Mouse (Mus musculus): ENCODE data around the gene Rasl10b.

- TF ChIP-seq POLR2A (IDR thresholded peaks at IDR 0.05; ENCODE audit: insufficient read depth, low read length) (no peak), CTCF (IDR thresholded peaks at IDR 0.05; ENCODE audit: low read depth, low read length) (no peak), EP300 (IDR thresholded peaks at IDR 0.05; ENCODE audit: insufficient read depth, low read depth, low read length) (no peak)
Measured at GRCm38 (mm10) chr11:83468765-83469164, 59.8 kb downstream of the Rasl10b start.

Measured in ES-Bruce4 (cell line).